Mouse (Mus musculus) limb, embryonic 11.5 days (tissue): Measurements from ENCODE around the gene Tpx2. TPM values are rescaled to one million over a fixed set of nuclear protein-coding genes. Genes with fewer than 3 reads are reported as not detected.

Experiments used
- ATAC-seq: fragments of 200-750 bp; cut with Nextera tagmentation; 2 replicates; pipeline ENCODE4 v1.8.0; 2017; ENCODE audit warnings: low read depth; ENCODE audit not compliant: insufficient number of reproducible peaks, low FRiP score, low TSS enrichment
- DNase-seq: peaks from one replicate; pipeline ENCODE4 v3.0.0-alpha.2; 2015; ENCODE audit warnings: low spot score
- H3K27ac ChIP-seq: fragments of 300-500 bp; sonication (generic); replicated peaks from 2 replicates; pipeline ENCODE4 v1.5.1; 2014; ENCODE audit warnings: low read depth, mild to moderate bottlenecking, low read length
- H3K27me3 ChIP-seq: fragments of 300-500 bp; sonication (generic); 2 replicates; pipeline ENCODE4 v1.6.1; 2014; ENCODE audit warnings: mild to moderate bottlenecking, low read length, mixed read lengths; ENCODE audit not compliant: control insufficient read depth, insufficient read depth
- H3K36me3 ChIP-seq: fragments of 300-500 bp; sonication (generic); 2 replicates; pipeline ENCODE4 v1.6.1; 2014; ENCODE audit warnings: mild to moderate bottlenecking, low read length, moderate library complexity, mixed read lengths; ENCODE audit not compliant: control insufficient read depth, insufficient read depth
- H3K4me1 ChIP-seq: fragments of 300-500 bp; sonication (generic); 2 replicates; pipeline ENCODE4 v1.6.1; 2014; ENCODE audit warnings: low read length, mixed read lengths; ENCODE audit not compliant: control insufficient read depth, insufficient read depth
- H3K4me2 ChIP-seq: fragments of 300-500 bp; sonication (generic); 2 replicates; pipeline ENCODE4 v1.6.1; 2014; ENCODE audit warnings: low read depth, mild to moderate bottlenecking, moderate library complexity; ENCODE audit not compliant: severe bottlenecking
- H3K4me3 ChIP-seq: fragments of 300-500 bp; sonication (generic); 2 replicates; pipeline ENCODE4 v1.5.1; 2014; ENCODE audit warnings: low read depth, low read length
- H3K9ac ChIP-seq: fragments of 300-500 bp; sonication (generic); 2 replicates; pipeline ENCODE4 v1.6.1; 2014; ENCODE audit warnings: mild to moderate bottlenecking, low read length
- H3K9me3 ChIP-seq: fragments of 300-500 bp; sonication (generic); 2 replicates; pipeline ENCODE4 v1.6.1; 2016; ENCODE audit warnings: low read length; ENCODE audit not compliant: control insufficient read depth
- WGBS: fragments of 180-500 bp; shearing (Covaris S2); extraction: QIAGEN DNeasy Blood & Tissue Kit; methylation state at CpG from one replicate; pipeline ENCODE4 v1.1.7; 2014; 5-methylcytosine and 5-hydroxymethylcytosine counted together
- polyA plus RNA-seq: library from polyadenylated mRNA; unstranded; fragments of >200 nt; fragmentation: Nextera tagmentation; extraction: Ambion mirVana; gene quantifications from 2 replicates; pipeline ENCODE4 v1.2.1, GENCODE M21; 2014

Tpx2 gene
- polyA plus RNA-seq, 1 experiment from 2014 or later, result 172 TPM

DNA sequence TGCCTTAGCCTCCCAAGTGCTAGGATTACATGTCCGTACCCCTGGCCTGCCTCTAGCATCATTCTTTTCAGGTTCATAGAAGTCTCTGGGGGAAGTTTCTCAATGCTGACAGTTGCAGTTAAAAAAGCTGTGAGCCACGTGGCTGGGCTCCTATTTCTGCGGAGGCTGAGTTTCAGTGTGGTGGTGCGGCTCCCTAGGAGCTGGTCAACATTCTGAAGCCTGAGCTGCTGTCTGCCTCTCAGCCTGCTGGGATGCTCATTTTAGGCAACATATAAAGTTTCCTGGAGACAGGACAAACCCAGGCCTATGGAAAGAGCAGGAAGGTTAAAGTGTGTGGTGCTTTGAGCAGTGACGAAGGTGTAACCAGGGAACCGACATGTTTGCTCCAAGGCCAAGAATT, 51.2 kb downstream of the Tpx2 start:
- no peak overlapping the region for H3K4me2 ChIP-seq
- H3K9me3 ChIP-seq, result no peaks in the 10 kb centered on the region
- no peak for DNase-seq
- no peak for ATAC-seq
- H3K27me3 ChIP-seq, result no peaks in the 10 kb centered on the region
- WGBS, result 76% methylated on average over 6 of the region's 6 CpGs
- H3K4me3 ChIP-seq, result no peak overlapping the region
- H3K4me1 ChIP-seq, result peaks cover 5% of the 10 kb centered on the region; the same call in 1 of the 2 replicates
- H3K27ac ChIP-seq, result no peak overlapping the region
- H3K9ac ChIP-seq, result no peak overlapping the region
- H3K36me3 ChIP-seq, result peaks cover 9% of the 10 kb centered on the region

DNA sequence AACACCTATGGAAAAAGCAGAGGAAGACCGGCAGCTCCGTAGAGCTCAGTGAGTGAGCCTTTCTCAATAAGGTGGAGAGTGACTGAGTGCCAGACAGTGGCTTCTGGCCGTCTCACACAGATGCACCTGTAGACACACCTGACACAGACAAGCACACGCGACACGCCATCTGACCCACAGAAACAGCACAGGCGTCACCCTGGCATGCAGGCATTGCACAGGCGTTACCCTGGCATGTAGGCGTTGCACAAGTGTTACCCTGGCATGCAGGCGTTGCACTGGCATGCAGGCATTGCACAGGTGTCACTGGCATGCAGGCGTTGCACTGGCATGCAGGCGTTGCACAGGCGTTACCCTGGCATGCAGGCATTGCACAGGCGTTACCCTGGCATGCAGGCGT, 53.5 kb downstream of the Tpx2 start:
- no peak overlapping the region for H3K27ac ChIP-seq
- no peak for ATAC-seq
- 93% methylated on average over 15 of the region's 15 CpGs for WGBS
- H3K4me2 ChIP-seq, result no peak overlapping the region
- no peaks in the 10 kb centered on the region for H3K36me3 ChIP-seq
- H3K9me3 ChIP-seq, result no peaks in the 10 kb centered on the region
- no peak for DNase-seq
- peaks cover 20% of the 10 kb centered on the region for H3K4me1 ChIP-seq
- H3K4me3 ChIP-seq, result no peak overlapping the region
- no peak overlapping the region for H3K9ac ChIP-seq
- H3K27me3 ChIP-seq, result no peaks in the 10 kb centered on the region

DNA sequence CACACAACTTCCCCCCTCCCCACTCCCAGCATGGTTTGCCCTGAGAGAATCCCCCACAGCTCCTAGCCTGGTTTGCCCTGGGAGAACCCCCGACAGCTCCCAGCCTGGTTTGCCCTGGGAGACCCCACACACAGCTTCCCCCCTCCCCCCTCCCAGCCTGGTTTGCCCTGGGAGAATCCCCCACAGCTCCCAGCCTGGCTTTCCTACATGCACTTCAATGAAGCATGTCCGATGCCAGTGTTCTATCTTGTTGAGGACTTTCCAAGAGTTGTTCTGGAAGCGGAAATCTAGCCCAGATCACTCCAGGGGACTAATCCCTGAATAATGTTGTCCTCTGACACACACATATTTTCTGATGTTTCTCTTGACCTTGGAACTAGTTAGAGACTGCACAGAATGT, 54.9 kb downstream of the Tpx2 start:
- Histone ChIP-seq H3K9me3 (no peaks in the 10 kb centered on the region), H3K4me2 (no peak overlapping the region), H3K9ac (no peak overlapping the region), H3K4me1 (peaks cover 33% of the 10 kb centered on the region), H3K4me3 (no peak overlapping the region), H3K36me3 (no peaks in the 10 kb centered on the region), H3K27me3 (no peaks in the 10 kb centered on the region), H3K27ac (no peak overlapping the region)
- WGBS, result 50% methylated on average over 3 of the region's 3 CpGs
- ATAC-seq (no peak), DNase-seq (no peak)

DNA sequence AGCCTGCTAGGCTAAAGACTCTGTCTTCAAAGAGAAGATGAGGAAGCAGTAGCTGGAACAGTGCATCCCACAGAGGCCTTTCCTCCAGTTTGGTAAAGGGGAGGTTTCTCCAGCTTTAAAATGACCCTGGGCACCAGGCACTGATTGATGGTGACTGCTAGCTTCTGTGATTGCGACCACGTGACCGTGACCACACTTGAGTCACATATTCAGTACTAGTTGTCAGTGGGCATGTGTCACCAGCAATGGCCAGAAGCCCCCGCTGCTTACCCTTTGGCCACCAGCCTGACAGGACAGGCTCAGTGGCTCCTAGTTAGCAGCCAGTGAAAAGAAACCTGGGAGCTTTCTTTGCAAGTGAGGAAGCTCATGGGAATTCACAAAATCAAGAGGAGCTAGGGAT, 55.8 kb downstream of the Tpx2 start:
- H3K36me3 ChIP-seq, result no peaks in the 10 kb centered on the region
- H3K4me3 ChIP-seq, result no peak overlapping the region
- H3K27ac ChIP-seq, result no peak overlapping the region
- no peaks in the 10 kb centered on the region for H3K27me3 ChIP-seq
- DNase-seq (no peak), ATAC-seq (no peak)
- 72% methylated on average over 4 of the region's 4 CpGs for WGBS
- H3K4me1 ChIP-seq, result peaks cover 34% of the 10 kb centered on the region
- no peaks in the 10 kb centered on the region for H3K9me3 ChIP-seq
- no peak overlapping the region for H3K9ac ChIP-seq
- no peak overlapping the region for H3K4me2 ChIP-seq

DNA sequence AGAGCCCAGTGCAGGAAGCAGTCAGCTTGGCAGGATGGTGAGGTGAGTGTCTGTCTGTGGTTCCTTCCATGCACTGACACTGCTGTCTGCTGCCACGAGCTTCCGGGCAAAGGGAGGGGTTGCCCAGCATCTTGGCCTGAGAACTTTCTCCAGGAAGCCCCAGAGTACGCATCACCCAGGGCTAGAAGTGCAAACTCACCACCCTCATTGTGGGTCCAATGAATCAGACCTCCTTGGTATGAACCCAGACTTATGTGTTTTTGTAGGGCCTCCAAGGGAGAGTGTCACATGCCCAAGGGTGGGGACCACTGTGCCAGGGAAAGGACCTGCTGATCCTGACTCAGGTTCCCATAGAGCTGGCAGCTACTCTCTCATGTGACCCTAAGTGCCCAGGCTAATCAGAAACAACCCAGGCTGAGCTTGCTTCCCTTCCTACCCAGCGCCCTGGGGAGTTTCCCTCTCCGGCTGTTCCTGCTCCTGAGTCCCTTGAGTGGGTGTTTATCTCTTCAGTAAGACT, 56.4 kb downstream of the Tpx2 start:
- H3K36me3 ChIP-seq, result no peaks in the 10 kb centered on the region
- ATAC-seq, result no peak
- H3K27ac ChIP-seq, result no peak overlapping the region
- no peaks in the 10 kb centered on the region for H3K27me3 ChIP-seq
- 76% methylated on average over 5 of the region's 5 CpGs for WGBS
- H3K4me3 ChIP-seq, result no peak overlapping the region
- peaks cover 34% of the 10 kb centered on the region for H3K4me1 ChIP-seq
- no peak overlapping the region for H3K9ac ChIP-seq
- DNase-seq, result no peak
- no peak overlapping the region for H3K4me2 ChIP-seq
- no peaks in the 10 kb centered on the region for H3K9me3 ChIP-seq

DNA sequence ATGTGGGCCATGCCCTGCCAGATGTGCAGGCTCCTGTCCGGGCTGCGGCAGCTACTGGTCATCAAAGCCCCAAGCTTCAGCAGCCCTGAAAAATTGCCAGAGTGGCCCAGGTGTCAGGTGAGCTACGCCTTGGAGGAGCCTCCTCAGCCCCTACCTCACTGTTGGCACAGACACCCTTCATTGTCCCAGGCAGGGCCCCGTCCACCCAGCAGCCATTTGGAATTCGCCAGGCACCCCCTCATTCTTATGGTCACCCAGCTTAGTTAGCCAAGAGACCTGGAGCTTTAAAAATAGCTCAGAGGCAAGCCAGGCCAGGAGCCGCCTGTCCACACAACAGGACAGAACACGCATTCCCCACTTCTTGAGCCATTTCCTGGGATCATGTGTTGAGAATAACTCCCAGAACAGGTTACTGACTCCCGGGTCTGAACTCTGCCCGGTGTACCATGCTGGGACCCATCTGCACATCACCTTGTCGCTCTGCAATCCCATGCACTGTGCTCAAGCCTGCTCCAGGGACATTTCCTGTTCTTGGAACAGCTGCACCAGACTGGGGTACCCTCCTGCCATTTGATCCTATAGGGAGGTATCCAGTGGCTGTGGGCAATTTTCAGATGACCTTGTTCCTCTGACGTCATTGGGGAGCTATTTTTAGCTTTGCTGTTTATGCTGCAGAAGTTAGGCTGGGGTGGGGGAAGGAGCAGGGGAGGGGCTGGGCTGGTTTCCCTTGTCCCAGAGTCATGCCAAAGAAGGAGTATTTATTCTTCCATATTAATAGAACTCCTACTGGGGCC, 57.5 kb downstream of the Tpx2 start:
- no peaks in the 10 kb centered on the region for H3K27me3 ChIP-seq
- H3K27ac ChIP-seq, result no peak overlapping the region
- H3K4me1 ChIP-seq, result peaks cover 34% of the 10 kb centered on the region
- no peak overlapping the region for H3K9ac ChIP-seq
- no peaks in the 10 kb centered on the region for H3K36me3 ChIP-seq
- no peaks in the 10 kb centered on the region for H3K9me3 ChIP-seq
- 43% methylated on average over 11 of the region's 11 CpGs for WGBS
- no peak overlapping the region for H3K4me3 ChIP-seq
- ATAC-seq, result peak; percentile 69
- DNase-seq, result no peak
- H3K4me2 ChIP-seq, result no peak overlapping the region

DNA sequence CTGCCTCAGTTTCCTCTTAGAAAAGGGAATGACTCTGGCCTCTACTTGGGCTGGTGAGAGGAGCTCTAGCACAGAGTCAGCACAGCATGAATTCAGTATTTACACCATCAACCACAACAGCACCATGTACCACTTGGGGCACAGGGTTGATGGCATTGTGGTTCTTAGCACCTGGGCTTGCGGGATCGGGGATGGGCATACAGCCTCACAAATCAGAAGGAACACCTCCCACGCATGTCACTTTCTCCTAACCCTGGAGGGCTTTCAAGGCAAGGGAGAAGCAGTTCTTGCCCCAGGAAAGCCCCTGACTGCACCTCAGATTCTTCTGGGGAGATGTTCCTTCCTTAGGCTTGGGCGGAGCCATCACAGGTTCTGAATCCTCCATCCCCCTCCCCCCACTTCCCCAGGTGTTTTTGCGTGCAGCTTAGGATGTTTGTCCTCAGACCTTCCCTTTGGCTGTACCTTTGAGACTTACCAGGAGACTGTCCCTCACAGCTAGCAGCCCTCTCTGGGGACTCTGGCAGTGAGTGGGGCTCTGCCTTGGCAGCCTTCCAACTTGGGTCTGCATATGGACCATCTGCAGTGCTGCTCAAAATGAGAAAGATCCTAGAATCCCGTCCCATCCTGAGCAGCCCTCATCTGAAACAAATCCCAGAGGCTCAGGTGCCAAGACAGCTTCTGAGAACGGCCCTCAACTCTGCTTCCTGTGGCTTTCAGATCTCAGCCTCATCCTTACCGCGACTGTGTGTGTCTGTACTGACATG, 58.7 kb downstream of the Tpx2 start:
- DNase-seq (no peak), ATAC-seq (no peak)
- H3K4me3 ChIP-seq, result no peak overlapping the region
- H3K4me1 ChIP-seq, result peaks cover 34% of the 10 kb centered on the region
- H3K9ac ChIP-seq, result no peak overlapping the region
- 0 out of 2 replicates have a peak overlapping the region, but pooled peaks have one; percentile 8 for H3K27ac ChIP-seq
- no peaks in the 10 kb centered on the region for H3K9me3 ChIP-seq
- H3K4me2 ChIP-seq, result no peak overlapping the region
- peaks cover 8% of the 10 kb centered on the region for H3K27me3 ChIP-seq
- WGBS, result 71% methylated on average over 9 of the region's 9 CpGs
- H3K36me3 ChIP-seq, result no peaks in the 10 kb centered on the region

DNA sequence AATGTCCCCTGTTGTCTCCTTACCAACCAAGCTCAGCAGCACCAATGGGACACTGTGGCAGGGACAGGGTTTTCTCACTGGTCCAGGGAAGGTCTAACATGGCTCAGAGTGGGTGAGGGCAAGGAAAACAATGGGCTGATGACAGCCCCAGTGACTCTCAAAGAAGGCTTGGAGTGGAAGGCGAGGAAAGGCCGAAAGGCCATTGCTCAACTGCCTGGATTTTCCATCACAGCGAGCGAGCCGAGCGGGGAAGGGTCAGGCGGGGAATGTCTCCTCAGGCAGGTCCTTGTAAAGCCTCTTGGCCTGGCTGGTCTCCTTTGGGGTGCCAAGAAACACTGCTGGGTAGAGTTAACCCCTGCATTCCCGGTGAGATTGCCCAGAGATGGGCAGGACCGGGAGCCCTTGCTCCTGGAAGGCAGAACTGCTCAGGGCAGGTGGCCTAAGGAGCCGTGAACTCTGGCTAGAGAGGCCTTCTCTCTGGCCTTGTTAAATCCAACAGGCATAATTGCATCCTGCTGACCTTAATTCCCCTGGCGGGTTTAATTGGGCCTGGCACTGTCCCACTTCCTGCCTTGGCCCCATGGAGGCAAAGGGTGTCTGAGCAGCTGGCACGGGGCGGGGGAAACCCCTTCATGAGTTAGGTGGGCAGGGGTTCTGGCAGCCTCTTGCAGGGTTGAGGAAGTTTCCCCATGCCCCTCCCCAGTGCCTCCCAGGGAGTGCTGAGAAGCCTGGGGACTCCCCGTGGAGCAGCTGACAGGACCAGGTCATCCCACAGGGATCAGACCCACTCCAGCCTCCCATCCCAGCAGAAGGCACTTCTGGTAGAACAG, 59.6 kb downstream of the Tpx2 start:
- ATAC-seq (no peak), DNase-seq (no peak)
- 0 out of 2 replicates have a peak overlapping the region, but pooled peaks have one; percentile 8 for H3K27ac ChIP-seq
- peaks cover 15% of the 10 kb centered on the region for H3K27me3 ChIP-seq
- WGBS, result 50% methylated on average over 14 of the region's 14 CpGs
- no peaks in the 10 kb centered on the region for H3K9me3 ChIP-seq
- no peaks in the 10 kb centered on the region for H3K36me3 ChIP-seq
- H3K4me3 ChIP-seq, result no peak overlapping the region
- H3K4me2 ChIP-seq, result no peak overlapping the region
- H3K9ac ChIP-seq, result no peak overlapping the region; the same call in 1 of the 2 replicates
- H3K4me1 ChIP-seq, result peaks cover 31% of the 10 kb centered on the region
